Mouse (Mus musculus): ENCODE measurements around the gene Stac2.
A peak's percentile ranks its signal among the peaks of the same experiment; 100 is the strongest.

The Stac2 gene

GRCm38 (mm10) chr11:97998074-97998793 lies 55.0 kb downstream of the Stac2 start:
- DNase-seq (ENCODE audit: low spot score): no peak

- no peak for DNase-seq (ENCODE audit: low spot score)
These were observed 55.8 kb downstream of the Stac2 start for GRCm38 (mm10) chr11:97997387-97997960.

- no peak for DNase-seq (ENCODE audit: low spot score)
These were observed 56.6 kb downstream of the Stac2 start for GRCm38 (mm10) chr11:97996691-97997090.

GRCm38 (mm10) chr11:97995564-97996288 lies 57.5 kb downstream of the Stac2 start, which contains the start of gene Arl5c:
Gene Arl5c, minus strand, starts transcription at chr11:97996181.
- DNase-seq (ENCODE audit: low spot score): peak; percentile 24

GRCm38 (mm10) chr11:97994539-97995100 lies 58.6 kb downstream of the Stac2 start:
- peak; percentile 79 for DNase-seq (ENCODE audit: low spot score)

- DNase-seq (ENCODE audit: low spot score): peak; percentile 73
These were observed 64.6 kb downstream of the Stac2 start for GRCm38 (mm10) chr11:97988530-97989096.

GRCm38 (mm10) chr11:97987551-97988526 lies 65.4 kb downstream of the Stac2 start:
- peak; percentile 95 for DNase-seq (ENCODE audit: low spot score)

GRCm38 (mm10) chr11:97986738-97987465 lies 66.4 kb downstream of the Stac2 start:
- no peak for DNase-seq (ENCODE audit: low spot score)
